ENCODE assay signal across 8 mouse cellular contexts in genomic region chr11:94732773-94733172, GRCm38 (mm10). TPM values are rescaled to one million over a fixed set of nuclear protein-coding genes. Genes with fewer than 3 reads are reported as not detected.
DNase-seq lines count a peak whose midpoint lies in the region; ATAC-seq and TF ChIP-seq lines count a peak whose summit lies in the region.

No protein-coding gene starts in this region.

- H3K27ac ChIP-seq in lung, postnatal 0 days (ENCODE audit: low read length): no peak overlapping the region
- H3K27ac ChIP-seq in forebrain, embryonic 10.5 days: no peak overlapping the region
- H3K27ac ChIP-seq in embryonic facial prominence, embryonic 10.5 days (replicated peaks): no peak overlapping the region

- no peak for ATAC-seq in Patski
- no peak for ATAC-seq in lung, postnatal 0 days

- no peaks in the 10 kb centered on the region for H3K4me1 ChIP-seq in lung, postnatal 0 days (ENCODE audit: insufficient read depth, low read depth, low read length)
- peaks cover 3% of the 10 kb centered on the region; the same call in 1 of the 2 replicates for H3K4me1 ChIP-seq in forebrain, embryonic 10.5 days
- no peaks in the 10 kb centered on the region for H3K4me1 ChIP-seq in embryonic facial prominence, embryonic 10.5 days

- no peaks in the 10 kb centered on the region for H3K36me3 ChIP-seq in lung, postnatal 0 days (ENCODE audit: insufficient read depth, low read length)
- no peaks in the 10 kb centered on the region for H3K36me3 ChIP-seq in forebrain, embryonic 10.5 days (replicated peaks)
- H3K36me3 ChIP-seq in embryonic facial prominence, embryonic 10.5 days (replicated peaks): no peaks in the 10 kb centered on the region

- POLR2A ChIA-PET in Patski (lab: Charles Lee): no interaction called here

- no peak overlapping the region for H3K4me3 ChIP-seq in lung, postnatal 0 days (ENCODE audit: low read depth, low read length)
- H3K4me3 ChIP-seq in forebrain, embryonic 10.5 days: no peak overlapping the region
- no peak overlapping the region for H3K4me3 ChIP-seq in embryonic facial prominence, embryonic 10.5 days

- 34% methylated on average over 8 of the region's 8 CpGs for WGBS in lung, postnatal 0 days
- 47% methylated on average over 8 of the region's 8 CpGs for WGBS in forebrain, embryonic 10.5 days
- 48% methylated on average over 8 of the region's 8 CpGs for WGBS in embryonic facial prominence, embryonic 10.5 days

- in situ Hi-C loops in Patski (cut with MboI; ENCODE audit: low pct_unique_long_range_greater_than_20kb): no loop called here

- TF ChIP-seq EP300 in lung, postnatal 0 days (IDR thresholded peaks at IDR 0.05): no peak

- no peak overlapping the region for H3K4me2 ChIP-seq in lung, postnatal 0 days (replicated peaks; ENCODE audit: low read depth, low read length)

- peak; percentile 41 for TF ChIP-seq CTCF in Patski (IDR thresholded peaks at IDR 0.05)
- peak; percentile 58 for TF ChIP-seq CTCF in lung, postnatal 0 days (IDR thresholded peaks at IDR 0.05)

- no peaks in the 10 kb centered on the region for H3K9me3 ChIP-seq in lung, postnatal 0 days (ENCODE audit: low read length)
- no peaks in the 10 kb centered on the region for H3K9me3 ChIP-seq in forebrain, embryonic 10.5 days
- H3K9me3 ChIP-seq in embryonic facial prominence, embryonic 10.5 days: no peaks in the 10 kb centered on the region

- no peak overlapping the region for H3K9ac ChIP-seq in lung, postnatal 0 days (replicated peaks; ENCODE audit: low read depth)

- intact Hi-C loops in left cerebral cortex, postnatal 36 days (cut with DNase I): no loop called here

- peaks cover 7% of the 10 kb centered on the region for H3K27me3 ChIP-seq in Patski
- no peaks in the 10 kb centered on the region for H3K27me3 ChIP-seq in lung, postnatal 0 days (replicated peaks; ENCODE audit: insufficient read depth, low read length)
- no peaks in the 10 kb centered on the region for H3K27me3 ChIP-seq in forebrain, embryonic 10.5 days (ENCODE audit: poor library complexity, severe bottlenecking)
- H3K27me3 ChIP-seq in embryonic facial prominence, embryonic 10.5 days (replicated peaks; ENCODE audit: low read depth, poor library complexity, severe bottlenecking): no peaks in the 10 kb centered on the region

- CTCF ChIA-PET in Patski (lab: Charles Lee): no interaction called here

- peak; percentile 14 to 29 for DNase-seq in layer of hippocampus, postnatal 10 days (ENCODE audit: low spot score in 2 of 2)
- no peak for DNase-seq in layer of hippocampus, adult 9-10 months (ENCODE audit: low spot score)
- DNase-seq in Patski (ENCODE audit: low read depth, low spot score): no peak
- peak; percentile 28 for DNase-seq in embryo, embryonic 11 days
- DNase-seq in lung, postnatal 0 days (ENCODE audit: low spot score): peak; percentile 27
- no peak for DNase-seq in forebrain, embryonic 10.5 days (ENCODE audit: extremely low spot score, low spot score)
- no peak for DNase-seq in embryonic facial prominence, embryonic 10.5 days (ENCODE audit: low spot score)
- DNase-seq in left cerebral cortex, postnatal 36 days (ENCODE audit: low spot score in 2 of 2): no peak

RNA-seq across cellular contexts. Expression of gene Cdc34b, which starts 8.8 kb away (rescaled TPM):
- under 1 TPM; 0.65 to 0.71 TPM for total RNA-seq in layer of hippocampus, postnatal 10 days (2021)
- polyA plus RNA-seq in Patski (2021): 2.2 TPM
- 0.17 and 0.38 TPM in 2 replicates for polyA plus RNA-seq in lung, postnatal 0 days (2015; fragmentation: Nextera tagmentation; extraction: Ambion mirVana)
- 0.20 and 0.26 TPM in 2 replicates for polyA plus RNA-seq in forebrain, embryonic 10.5 days (2016; fragmentation: Nextera tagmentation; extraction: Ambion mirVana)
- polyA plus RNA-seq in embryonic facial prominence, embryonic 10.5 days (2016; fragmentation: Nextera tagmentation; extraction: Ambion mirVana): 0.29 and 0.40 TPM in 2 replicates
- under 1 TPM in 1 of 2 experiments, not detected in 1; 0.34 TPM for total RNA-seq in left cerebral cortex, postnatal 36 days (2021)

RNA-seq across cellular contexts. Expression of gene Gm11541, which starts 28.5 kb away (rescaled TPM):
- total RNA-seq in layer of hippocampus, postnatal 10 days (2021): not detected
- polyA plus RNA-seq in Patski (2021): not detected
- 0.69 and 1.3 TPM in 2 replicates for polyA plus RNA-seq in lung, postnatal 0 days (2015; fragmentation: Nextera tagmentation; extraction: Ambion mirVana)
- polyA plus RNA-seq in forebrain, embryonic 10.5 days (2016; fragmentation: Nextera tagmentation; extraction: Ambion mirVana): not detected in 2 replicates
- not detected in 2 replicates for polyA plus RNA-seq in embryonic facial prominence, embryonic 10.5 days (2016; fragmentation: Nextera tagmentation; extraction: Ambion mirVana)
- not detected for total RNA-seq in left cerebral cortex, postnatal 36 days (2021)

RNA-seq across cellular contexts. Expression of gene Tmem92, which starts 49.7 kb away (rescaled TPM):
- total RNA-seq in layer of hippocampus, postnatal 10 days (2021): not detected
- not detected for polyA plus RNA-seq in Patski (2021)
- polyA plus RNA-seq in lung, postnatal 0 days (2015; fragmentation: Nextera tagmentation; extraction: Ambion mirVana): not detected in 2 replicates
- not detected in 2 replicates for polyA plus RNA-seq in forebrain, embryonic 10.5 days (2016; fragmentation: Nextera tagmentation; extraction: Ambion mirVana)
- polyA plus RNA-seq in embryonic facial prominence, embryonic 10.5 days (2016; fragmentation: Nextera tagmentation; extraction: Ambion mirVana): not detected in 2 replicates
- total RNA-seq in left cerebral cortex, postnatal 36 days (2021): under 1 TPM in 1 of 2 experiments, not detected in 1; 0.22 TPM

RNA-seq across cellular contexts. Expression of gene Xylt2, which starts 55.5 kb away (rescaled TPM):
- 10 to 100 TPM; 24.7 to 30.4 TPM for total RNA-seq in layer of hippocampus, postnatal 10 days (2021)
- polyA plus RNA-seq in Patski (2021): 34.5 TPM
- polyA plus RNA-seq in lung, postnatal 0 days (2015; fragmentation: Nextera tagmentation; extraction: Ambion mirVana): 13.3 and 14.1 TPM in 2 replicates
- polyA plus RNA-seq in forebrain, embryonic 10.5 days (2016; fragmentation: Nextera tagmentation; extraction: Ambion mirVana): 14.4 and 15.2 TPM in 2 replicates
- polyA plus RNA-seq in embryonic facial prominence, embryonic 10.5 days (2016; fragmentation: Nextera tagmentation; extraction: Ambion mirVana): 15.1 and 16.3 TPM in 2 replicates
- total RNA-seq in left cerebral cortex, postnatal 36 days (2021): 10 to 100 TPM; 24.5 to 26.0 TPM

Comparison
In these comparisons a context has a peak if more than half of its experiments do, and no peak if none do; other contexts are left out.
1. DNase-seq: peak in layer of hippocampus, postnatal 10 days (2 of 2), embryo, embryonic 11 days (single experiment) and lung, postnatal 0 days (single experiment); none in layer of hippocampus, adult 9-10 months (single experiment), Patski (single experiment), forebrain, embryonic 10.5 days (single experiment), embryonic facial prominence, embryonic 10.5 days (single experiment) and left cerebral cortex, postnatal 36 days (0 of 2).